Mouse (Mus musculus) MN1 (cell line): ENCODE measurements around the gene Tcf7.
"Not testable (repeated sequence)": the region's sequence is repeated elsewhere in the genome, so short reads cannot be mapped to it uniquely, and the experiment has no call there.

Experiments
- DNase-seq: peaks from one replicate; pipeline ENCODE4 v3.0.0-alpha.2; 2016; ENCODE audit warnings: low spot score

Gene Tcf7

DNA sequence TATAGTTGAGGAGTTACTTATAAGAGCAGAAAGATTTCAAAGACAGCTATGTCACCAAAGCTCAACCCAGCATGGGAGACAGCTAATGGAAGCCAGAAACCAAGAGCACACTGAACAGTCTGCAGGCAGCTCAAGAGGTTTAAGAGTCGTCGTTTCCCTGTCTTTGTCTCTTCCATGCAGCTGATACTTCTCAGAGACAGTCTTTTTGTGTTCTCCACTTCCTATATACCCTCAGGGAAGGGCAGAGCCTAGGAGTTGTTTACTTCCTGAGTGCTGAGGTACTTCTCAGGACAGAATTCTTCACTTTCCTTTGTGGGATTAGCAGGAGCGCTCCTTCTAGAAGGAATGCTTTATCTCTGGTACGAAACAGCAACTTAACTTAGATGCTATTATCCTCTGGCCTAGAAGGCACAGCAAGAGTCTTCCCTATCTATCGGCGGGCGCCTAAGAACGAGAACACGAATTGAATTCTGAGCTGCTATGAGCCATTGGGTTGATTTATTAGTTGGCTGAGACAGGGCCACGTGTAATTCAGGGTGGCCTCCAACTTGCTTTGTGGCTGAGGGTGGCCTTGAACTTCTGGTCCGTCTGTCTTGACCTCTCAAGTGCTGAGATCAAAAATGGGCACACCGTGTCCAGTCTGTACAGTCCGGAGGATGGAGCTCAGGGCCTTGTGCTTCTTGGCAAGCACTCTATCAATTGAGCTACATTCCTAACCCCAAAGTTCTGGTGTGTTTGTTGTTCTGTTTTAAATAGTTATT lies 55.2 kb downstream of the Tcf7 start:
- no peak for DNase-seq

GRCm38 (mm10) chr11:52227053-52227452 lies 55.8 kb downstream of the Tcf7 start:
- DNase-seq: no peak

- DNase-seq: no peak
These were observed 56.7 kb downstream of the Tcf7 start for GRCm38 (mm10) chr11:52225986-52226599.

GRCm38 (mm10) chr11:52223968-52224682 lies 58.7 kb downstream of the Tcf7 start:
- no peak for DNase-seq

GRCm38 (mm10) chr11:52222891-52223290 lies 59.9 kb downstream of the Tcf7 start:
- DNase-seq: no peak

GRCm38 (mm10) chr11:52221921-52222320 lies 60.9 kb downstream of the Tcf7 start:
- DNase-seq: not testable (repeated sequence)

DNA sequence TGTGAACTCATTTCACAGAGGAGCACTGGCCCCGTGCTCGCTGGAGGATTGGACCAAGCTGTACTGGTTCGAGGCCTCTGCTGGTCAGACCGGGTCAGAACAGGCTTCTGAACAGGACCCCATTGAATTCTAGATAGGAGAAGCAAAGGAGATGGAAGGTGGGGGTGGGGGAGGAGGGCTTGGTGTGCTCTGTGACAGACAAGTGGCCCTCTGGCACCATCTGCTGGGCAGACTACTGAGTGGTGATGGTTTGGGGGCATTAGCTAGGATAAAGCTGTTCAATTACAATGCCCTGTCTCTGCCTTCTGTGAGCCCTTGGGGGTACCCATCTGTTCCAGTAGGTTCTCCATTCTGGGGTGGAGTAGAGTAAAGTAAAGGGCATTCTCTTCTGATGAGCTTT lies 62.5 kb downstream of the Tcf7 start:
- peak; percentile 74 for DNase-seq

DNA sequence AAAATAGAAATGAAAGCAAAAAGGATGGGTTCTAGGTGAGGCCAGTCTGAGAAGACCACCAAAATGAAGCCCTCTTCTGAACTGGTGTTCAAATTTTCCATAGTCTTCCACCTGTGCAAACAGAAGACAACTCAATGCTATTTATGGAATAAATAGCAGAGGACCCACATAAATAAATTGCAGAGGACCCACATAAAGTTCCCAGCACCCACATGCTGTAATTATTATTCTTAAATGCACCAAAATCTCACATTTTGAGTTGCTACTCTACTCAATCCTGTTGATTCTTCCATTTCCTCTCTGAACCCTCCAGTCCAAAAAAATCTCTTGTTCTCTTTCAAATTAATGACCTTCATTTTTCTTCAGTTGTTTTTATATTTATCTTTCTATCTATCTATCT lies 68.9 kb downstream of the Tcf7 start, which contains the start of gene Olfr1371:
Gene Olfr1371, minus strand, starts transcription at position 101 of the 400 bp plus-strand sequence.
- no peak for DNase-seq
